Mouse (Mus musculus): Measurements from ENCODE around the gene Tdp2. TPM values are rescaled to one million over a fixed set of nuclear protein-coding genes. Genes with fewer than 3 reads are reported as not detected.
A peak's percentile ranks its signal among the peaks of the same experiment; 100 is the strongest.

Gene Tdp2
- polyA plus RNA-seq, 1 experiment from 2014 or later: 66.3 TPM

GRCm38 (mm10) chr13:24862021-24862420 lies 30.5 kb downstream of the Tdp2 start:
- Histone ChIP-seq H3K27ac (ENCODE audit: low read depth) (no peak overlapping the region), H3K4me2 (no peak overlapping the region), H3K27me3 (ENCODE audit: insufficient read depth, low read length) (no peaks in the 10 kb centered on the region), H3K4me3 (ENCODE audit: low read depth, low read length) (no peak overlapping the region), H3K9me3 (ENCODE audit: low read depth, low read length) (no peaks in the 10 kb centered on the region), H3K36me3 (ENCODE audit: insufficient read depth) (no peaks in the 10 kb centered on the region), H3K9ac (no peak overlapping the region), H3K4me1 (ENCODE audit: insufficient read depth) (no peaks in the 10 kb centered on the region)
- DNase-seq: peak; percentile 78
- ATAC-seq (ENCODE audit: insufficient read depth): peak; percentile 31; the same call in 1 of the 2 replicates
- WGBS: 36% methylated on average over 7 of the region's 7 CpGs
- TF ChIP-seq CTCF (IDR thresholded peaks at IDR 0.05; ENCODE audit: low read depth): no peak

- TF ChIP-seq CTCF (IDR thresholded peaks at IDR 0.05; ENCODE audit: low read depth): peak; percentile 38
- no peaks in the 10 kb centered on the region for H3K36me3 ChIP-seq (ENCODE audit: insufficient read depth)
- H3K4me1 ChIP-seq (ENCODE audit: insufficient read depth): no peaks in the 10 kb centered on the region
- H3K9me3 ChIP-seq (ENCODE audit: low read depth, low read length): no peaks in the 10 kb centered on the region
- ATAC-seq (ENCODE audit: insufficient read depth) (no peak), DNase-seq (peak; percentile 62)
- H3K27me3 ChIP-seq (ENCODE audit: insufficient read depth, low read length): no peaks in the 10 kb centered on the region
- H3K9ac ChIP-seq: no peak overlapping the region
- H3K4me2 ChIP-seq: no peak overlapping the region
- no peak overlapping the region for H3K27ac ChIP-seq (ENCODE audit: low read depth)
- 56% methylated on average over 7 of the region's 7 CpGs for WGBS
- no peak overlapping the region for H3K4me3 ChIP-seq (ENCODE audit: low read depth, low read length)
Observed at GRCm38 (mm10) chr13:24862520-24862919, 31.0 kb downstream of the Tdp2 start.

DNA sequence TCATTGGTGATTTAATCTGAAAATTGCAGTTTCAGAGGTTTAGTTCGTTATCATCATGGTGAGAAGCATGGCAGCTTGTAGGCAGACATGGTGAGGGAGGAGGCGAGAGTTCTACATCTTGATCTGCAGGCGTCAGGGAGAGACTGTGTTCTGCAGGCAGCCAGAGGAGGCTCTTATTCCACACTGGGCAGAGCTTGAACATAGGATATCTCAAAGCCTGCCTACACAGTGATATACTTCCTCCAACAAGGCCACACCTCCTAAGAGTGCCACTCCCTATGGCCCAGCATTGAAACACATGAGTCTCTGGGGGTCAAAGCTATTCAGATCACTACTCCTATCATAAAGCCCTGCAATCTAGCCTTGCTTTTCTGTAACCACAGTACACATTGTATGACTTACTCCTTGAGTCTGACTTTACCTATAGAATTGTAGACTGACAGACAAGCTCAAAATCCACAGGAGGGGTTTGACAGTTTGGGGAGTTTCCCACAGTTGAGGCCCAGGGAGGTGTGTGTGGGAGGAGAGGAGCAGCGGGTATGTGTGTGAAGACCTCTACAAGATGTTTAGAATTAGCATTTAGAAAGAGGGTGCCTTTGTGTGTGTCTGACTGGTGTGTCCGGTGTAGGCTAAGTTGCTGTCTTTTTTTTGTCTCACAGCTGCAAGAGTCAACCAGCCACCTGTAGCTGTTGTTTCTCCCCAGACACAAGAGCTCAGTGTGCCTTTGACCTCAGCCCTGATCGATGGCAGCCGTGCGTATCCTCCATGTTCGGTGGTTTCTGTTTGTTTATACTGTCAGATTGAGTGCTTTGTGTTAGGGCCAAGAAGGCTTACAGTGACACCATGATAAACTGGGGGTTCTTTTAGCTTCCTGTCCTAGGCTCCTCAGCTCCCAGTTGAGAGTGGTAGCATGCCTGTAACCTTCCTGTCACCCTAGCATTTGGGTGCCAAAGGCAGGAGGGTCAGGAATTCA lies 35.2 kb downstream of the Tdp2 start:
- no peak for TF ChIP-seq CTCF (IDR thresholded peaks at IDR 0.05; ENCODE audit: low read depth)
- Histone ChIP-seq H3K9me3 (ENCODE audit: low read depth, low read length) (no peaks in the 10 kb centered on the region), H3K36me3 (ENCODE audit: insufficient read depth) (no peaks in the 10 kb centered on the region), H3K4me2 (no peak overlapping the region), H3K4me1 (ENCODE audit: insufficient read depth) (no peaks in the 10 kb centered on the region), H3K27me3 (ENCODE audit: insufficient read depth, low read length) (no peaks in the 10 kb centered on the region), H3K4me3 (ENCODE audit: low read depth, low read length) (no peak overlapping the region), H3K27ac (ENCODE audit: low read depth) (no peak overlapping the region), H3K9ac (no peak overlapping the region)
- 45% methylated on average over 9 of the region's 9 CpGs for WGBS
- DNase-seq (peak; percentile 34), ATAC-seq (ENCODE audit: insufficient read depth) (0 out of 2 replicates have a peak, but pooled peaks have one; percentile 31)

DNA sequence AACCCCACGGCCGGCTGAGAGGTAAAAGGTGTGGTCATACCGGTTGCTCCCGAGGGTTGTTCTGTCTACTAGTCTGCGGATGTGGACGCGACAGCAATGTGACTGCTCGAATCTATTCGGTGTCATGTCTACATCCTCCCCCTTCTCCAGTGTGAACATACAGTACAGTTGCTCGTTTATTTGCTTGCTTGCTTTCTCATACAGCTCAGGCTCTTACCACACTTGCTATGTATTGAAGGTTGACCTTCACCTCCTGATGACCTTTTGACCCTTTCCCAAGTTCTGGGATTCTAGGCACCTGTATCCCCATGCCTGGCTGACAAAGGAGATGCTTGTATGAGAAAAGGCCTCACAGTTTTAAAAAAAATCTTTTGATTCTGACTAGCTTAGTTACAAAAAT lies 36.3 kb downstream of the Tdp2 start:
- H3K27ac ChIP-seq (ENCODE audit: low read depth): no peak overlapping the region
- 79% methylated on average over 10 of the region's 10 CpGs for WGBS
- no peak overlapping the region for H3K9ac ChIP-seq
- TF ChIP-seq CTCF (IDR thresholded peaks at IDR 0.05; ENCODE audit: low read depth): no peak
- H3K4me2 ChIP-seq: no peak overlapping the region
- DNase-seq: no peak
- ATAC-seq (ENCODE audit: insufficient read depth): no peak
- no peaks in the 10 kb centered on the region for H3K36me3 ChIP-seq (ENCODE audit: insufficient read depth)
- no peaks in the 10 kb centered on the region for H3K4me1 ChIP-seq (ENCODE audit: insufficient read depth)
- no peaks in the 10 kb centered on the region for H3K9me3 ChIP-seq (ENCODE audit: low read depth, low read length)
- no peak overlapping the region for H3K4me3 ChIP-seq (ENCODE audit: low read depth, low read length)
- no peaks in the 10 kb centered on the region for H3K27me3 ChIP-seq (ENCODE audit: insufficient read depth, low read length)

DNA sequence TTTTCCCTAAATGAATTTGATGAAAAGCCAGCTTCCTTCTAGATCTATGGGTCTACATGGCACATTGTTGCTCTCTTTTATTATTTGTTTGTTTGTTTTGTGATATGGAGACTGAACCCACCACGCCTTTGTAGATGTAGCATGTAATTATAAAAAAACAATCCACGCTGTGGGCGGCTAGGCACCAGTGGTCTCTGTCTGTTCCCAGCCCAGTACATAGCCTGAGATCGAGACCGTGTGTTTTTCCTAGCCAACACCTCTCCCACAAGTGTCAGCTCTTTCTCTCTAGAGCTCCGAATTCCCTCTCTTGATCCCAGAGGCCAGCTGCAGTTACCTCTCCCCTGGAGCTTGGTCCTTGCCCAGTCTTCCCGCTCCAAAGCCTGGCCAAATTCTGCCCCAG lies 36.8 kb downstream of the Tdp2 start:
- H3K27me3 ChIP-seq (ENCODE audit: insufficient read depth, low read length): no peaks in the 10 kb centered on the region
- DNase-seq (no peak), ATAC-seq (ENCODE audit: insufficient read depth) (no peak)
- H3K4me2 ChIP-seq: no peak overlapping the region
- no peak overlapping the region for H3K27ac ChIP-seq (ENCODE audit: low read depth)
- H3K9ac ChIP-seq: no peak overlapping the region
- 76% methylated on average over 7 of the region's 7 CpGs for WGBS
- no peaks in the 10 kb centered on the region for H3K36me3 ChIP-seq (ENCODE audit: insufficient read depth)
- H3K4me3 ChIP-seq (ENCODE audit: low read depth, low read length): no peak overlapping the region
- H3K4me1 ChIP-seq (ENCODE audit: insufficient read depth): no peaks in the 10 kb centered on the region
- no peaks in the 10 kb centered on the region for H3K9me3 ChIP-seq (ENCODE audit: low read depth, low read length)
- no peak for TF ChIP-seq CTCF (IDR thresholded peaks at IDR 0.05; ENCODE audit: low read depth)

DNA sequence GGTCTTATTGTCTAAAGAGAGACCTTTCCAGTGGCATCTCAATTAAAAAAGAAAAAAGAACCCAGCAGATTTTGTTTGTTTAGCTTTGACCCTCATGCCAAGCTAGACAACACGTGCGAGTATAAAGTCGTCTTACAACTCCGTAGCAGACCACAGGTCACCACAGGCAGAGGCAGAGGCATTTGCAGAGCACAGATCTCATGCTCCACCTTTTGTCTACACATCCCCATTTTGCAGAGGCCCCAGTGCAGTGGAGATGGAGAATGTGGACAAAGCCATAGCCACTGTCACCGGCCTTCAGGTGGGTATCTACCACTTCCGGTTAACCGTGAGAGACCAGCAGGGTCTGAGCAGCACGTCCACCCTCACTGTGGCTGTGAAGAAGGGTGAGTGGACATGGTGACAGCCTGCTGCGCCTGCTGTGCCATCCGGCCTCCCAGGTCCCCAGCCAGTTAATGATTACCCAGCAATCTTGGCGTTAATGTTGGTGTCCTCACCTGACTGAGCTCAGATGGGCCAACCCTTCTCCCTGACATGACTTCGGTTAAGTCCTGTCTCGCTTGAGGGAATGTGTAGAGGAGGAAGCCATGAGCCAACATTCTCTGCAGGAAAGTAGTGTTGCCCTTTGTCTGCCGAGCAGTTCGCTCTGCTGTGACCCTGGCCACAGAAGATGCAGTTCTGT lies 48.0 kb downstream of the Tdp2 start:
- Histone ChIP-seq H3K36me3 (ENCODE audit: insufficient read depth) (no peaks in the 10 kb centered on the region), H3K27me3 (ENCODE audit: insufficient read depth, low read length) (no peaks in the 10 kb centered on the region), H3K4me1 (ENCODE audit: insufficient read depth) (no peaks in the 10 kb centered on the region), H3K9me3 (ENCODE audit: low read depth, low read length) (no peaks in the 10 kb centered on the region), H3K4me2 (no peak overlapping the region), H3K27ac (ENCODE audit: low read depth) (no peak overlapping the region), H3K4me3 (ENCODE audit: low read depth, low read length) (no peak overlapping the region), H3K9ac (no peak overlapping the region)
- WGBS: 74% methylated on average over 15 of the region's 15 CpGs
- no peak for ATAC-seq (ENCODE audit: insufficient read depth)
- TF ChIP-seq CTCF (IDR thresholded peaks at IDR 0.05; ENCODE audit: low read depth): no peak
- DNase-seq: no peak

DNA sequence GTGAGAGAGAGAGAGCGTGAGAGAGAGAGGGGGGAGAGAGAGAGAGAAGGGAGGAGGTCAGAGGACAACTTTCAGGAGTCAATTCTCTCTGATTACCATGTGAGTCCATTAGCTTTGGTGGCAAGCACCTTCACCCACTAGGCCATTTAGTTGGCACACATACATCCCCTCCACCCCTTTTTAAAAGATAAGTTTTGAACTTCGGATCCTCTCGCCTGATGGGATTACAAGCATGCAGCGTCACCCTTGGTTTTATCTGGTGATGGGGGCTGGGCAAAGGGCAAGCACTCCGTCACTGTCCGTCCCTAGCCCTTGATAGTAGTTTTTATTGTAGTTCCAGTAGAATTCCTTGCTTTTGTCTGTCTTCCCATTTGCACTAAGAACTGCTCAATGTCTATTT lies 48.7 kb downstream of the Tdp2 start:
- Histone ChIP-seq H3K27me3 (ENCODE audit: insufficient read depth, low read length) (no peaks in the 10 kb centered on the region), H3K4me3 (ENCODE audit: low read depth, low read length) (no peak overlapping the region), H3K4me2 (no peak overlapping the region), H3K36me3 (ENCODE audit: insufficient read depth) (no peaks in the 10 kb centered on the region), H3K4me1 (ENCODE audit: insufficient read depth) (no peaks in the 10 kb centered on the region), H3K27ac (ENCODE audit: low read depth) (no peak overlapping the region), H3K9me3 (ENCODE audit: low read depth, low read length) (no peaks in the 10 kb centered on the region), H3K9ac (no peak overlapping the region)
- ATAC-seq (ENCODE audit: insufficient read depth): no peak
- no peak for TF ChIP-seq CTCF (IDR thresholded peaks at IDR 0.05; ENCODE audit: low read depth)
- DNase-seq: no peak
- WGBS: 59% methylated on average over 6 of the region's 6 CpGs
